Mouse (Mus musculus) limb, embryonic 15.5 days (tissue): ENCODE measurements around the gene Gm17190. TPM values are rescaled to one million over a fixed set of nuclear protein-coding genes. Genes with fewer than 3 reads are reported as not detected.
"Not testable (repeated sequence)": the region's sequence is repeated elsewhere in the genome, so short reads cannot be mapped to it uniquely, and the experiment has no call there.

Experiments used
- ATAC-seq: fragments of 200-750 bp; cut with Nextera tagmentation; 2 replicates; pipeline ENCODE4 v1.8.0; 2017; ENCODE audit warnings: low read depth, moderate TSS enrichment; ENCODE audit not compliant: insufficient number of reproducible peaks, low FRiP score, low TSS enrichment
- H3K27ac ChIP-seq: fragments of 300-500 bp; sonication (generic); 2 replicates; pipeline ENCODE4 v1.5.1; 2015; ENCODE audit warnings: moderate library complexity, mild to moderate bottlenecking, inconsistent platforms
- H3K27me3 ChIP-seq: fragments of 300-500 bp; sonication (generic); 2 replicates; pipeline ENCODE4 v1.6.1; 2015; ENCODE audit warnings: inconsistent platforms
- H3K36me3 ChIP-seq: fragments of 300-500 bp; sonication (generic); 2 replicates; pipeline ENCODE4 v1.6.1; 2015; ENCODE audit warnings: inconsistent platforms
- H3K4me1 ChIP-seq: fragments of 300-500 bp; sonication (generic); 2 replicates; pipeline ENCODE4 v1.6.1; 2015; ENCODE audit warnings: inconsistent platforms
- H3K4me2 ChIP-seq: fragments of 300-500 bp; sonication (generic); 2 replicates; pipeline ENCODE4 v1.6.1; 2015; ENCODE audit warnings: mild to moderate bottlenecking, inconsistent platforms
- H3K4me3 ChIP-seq: fragments of 300-500 bp; sonication (generic); 2 replicates; pipeline ENCODE4 v1.5.1; 2015; ENCODE audit warnings: mild to moderate bottlenecking, inconsistent platforms
- H3K9ac ChIP-seq: fragments of 300-500 bp; sonication (generic); 2 replicates; pipeline ENCODE4 v1.6.1; 2015; ENCODE audit warnings: inconsistent platforms
- H3K9me3 ChIP-seq: fragments of 300-500 bp; sonication (generic); 2 replicates; pipeline ENCODE4 v1.6.1; 2016; ENCODE audit warnings: inconsistent platforms
- WGBS: fragments of 180-500 bp; shearing (Covaris S2); methylation state at CpG from one replicate; pipeline ENCODE4 v1.1.7; 2015; 5-methylcytosine and 5-hydroxymethylcytosine counted together
- polyA plus RNA-seq: library from polyadenylated mRNA; unstranded; fragments of >200 nt; fragmentation: Nextera tagmentation; extraction: Ambion mirVana; gene quantifications from 2 replicates; pipeline ENCODE4 v1.2.1, GENCODE M21; 2015

The Gm17190 gene
- polyA plus RNA-seq = not detected in 2 replicates

- WGBS = 72% methylated on average over 1 of the region's 1 CpGs
- not testable (repeated sequence) for ATAC-seq, H3K27ac ChIP-seq
These were observed at the start of gene Gm17190 for GRCm38 (mm10) chr13:96081754-96082153. Gene Gm17190 (plus strand): TSS chr13:96082054.

GRCm38 (mm10) chr13:96039536-96039935 is 42.3 kb upstream of the Gm17190 start:
- Histone ChIP-seq H3K9ac (no peak overlapping the region), H3K4me2 (no peak overlapping the region)

More at GRCm38 (mm10) chr13:96081754-96082153, at the start of gene Gm17190:
- not testable (repeated sequence) for H3K4me3 ChIP-seq, H3K27me3 ChIP-seq, H3K9ac ChIP-seq, H3K9me3 ChIP-seq, H3K4me2 ChIP-seq, H3K36me3 ChIP-seq, H3K4me1 ChIP-seq

GRCm38 (mm10) chr13:96040275-96041042 is 41.4 kb upstream of the Gm17190 start:
- WGBS = 74% methylated on average over 11 of the region's 11 CpGs
- ATAC-seq = no peak

More at GRCm38 (mm10) chr13:96039536-96039935, 42.3 kb upstream of the Gm17190 start:
- no peak overlapping the region for H3K27ac ChIP-seq
- H3K9me3 ChIP-seq = no peaks in the 10 kb centered on the region
- H3K36me3 ChIP-seq = no peaks in the 10 kb centered on the region
- H3K4me3 ChIP-seq = no peak overlapping the region
- no peak for ATAC-seq
- WGBS = 52% methylated on average over 1 of the region's 1 CpGs
- H3K4me1 ChIP-seq = no peaks in the 10 kb centered on the region
- H3K27me3 ChIP-seq = no peaks in the 10 kb centered on the region

GRCm38 (mm10) chr13:96045396-96045795 is 36.5 kb upstream of the Gm17190 start:
- Histone ChIP-seq H3K36me3 (no peaks in the 10 kb centered on the region), H3K27me3 (no peaks in the 10 kb centered on the region), H3K4me2 (no peak overlapping the region), H3K4me3 (no peak overlapping the region), H3K4me1 (no peaks in the 10 kb centered on the region), H3K27ac (no peak overlapping the region), H3K9ac (no peak overlapping the region), H3K9me3 (no peaks in the 10 kb centered on the region)
- WGBS = 65% methylated on average over 5 of the region's 5 CpGs
- ATAC-seq = no peak

More at GRCm38 (mm10) chr13:96040275-96041042, 41.4 kb upstream of the Gm17190 start:
- H3K36me3 ChIP-seq = no peaks in the 10 kb centered on the region
- no peak overlapping the region for H3K4me2 ChIP-seq
- H3K9me3 ChIP-seq = no peaks in the 10 kb centered on the region
- H3K4me3 ChIP-seq = no peak overlapping the region
- no peak overlapping the region for H3K27ac ChIP-seq
- H3K4me1 ChIP-seq = no peaks in the 10 kb centered on the region
- no peaks in the 10 kb centered on the region for H3K27me3 ChIP-seq
- H3K9ac ChIP-seq = no peak overlapping the region

- no peak overlapping the region for H3K4me2 ChIP-seq
- no peaks in the 10 kb centered on the region for H3K9me3 ChIP-seq
- H3K4me3 ChIP-seq = no peak overlapping the region
- no peak overlapping the region for H3K27ac ChIP-seq
- 85% methylated on average over 3 of the region's 3 CpGs for WGBS
- H3K9ac ChIP-seq = no peak overlapping the region
- no peak for ATAC-seq
- H3K4me1 ChIP-seq = no peaks in the 10 kb centered on the region
- no peaks in the 10 kb centered on the region for H3K36me3 ChIP-seq
- H3K27me3 ChIP-seq = no peaks in the 10 kb centered on the region
These were observed 29.1 kb upstream of the Gm17190 start for GRCm38 (mm10) chr13:96052755-96053154.

GRCm38 (mm10) chr13:96073555-96073954 is 8.3 kb upstream of the Gm17190 start:
- Histone ChIP-seq H3K9ac (no peak overlapping the region), H3K4me1 (no peaks in the 10 kb centered on the region), H3K4me3 (no peak overlapping the region), H3K9me3 (no peaks in the 10 kb centered on the region), H3K27ac (no peak overlapping the region), H3K4me2 (no peak overlapping the region), H3K36me3 (no peaks in the 10 kb centered on the region), H3K27me3 (no peaks in the 10 kb centered on the region)
- 47% methylated on average over 8 of the region's 8 CpGs for WGBS
- no peak for ATAC-seq

- H3K4me3 ChIP-seq, ATAC-seq, H3K36me3 ChIP-seq, H3K9ac ChIP-seq, H3K9me3 ChIP-seq, H3K4me2 ChIP-seq, H3K4me1 ChIP-seq, H3K27me3 ChIP-seq, H3K27ac ChIP-seq: not testable (repeated sequence)
- WGBS = 82% methylated on average over 3 of the region's 3 CpGs
These were observed 578 bp upstream of the Gm17190 start, which contains the start of gene Gm20075 for GRCm38 (mm10) chr13:96081276-96081675. Gene Gm20075 (minus strand): TSS chr13:96081376.

- Histone ChIP-seq H3K27ac (no peak overlapping the region), H3K9ac (no peak overlapping the region), H3K27me3 (no peaks in the 10 kb centered on the region), H3K9me3 (no peaks in the 10 kb centered on the region), H3K4me3 (no peak overlapping the region), H3K36me3 (no peaks in the 10 kb centered on the region), H3K4me2 (no peak overlapping the region), H3K4me1 (no peaks in the 10 kb centered on the region)
- ATAC-seq = no peak
- 86% methylated on average over 7 of the region's 7 CpGs for WGBS
These were observed 3.9 kb downstream of the Gm17190 start for GRCm38 (mm10) chr13:96085581-96086302.

- H3K9me3 ChIP-seq = no peaks in the 10 kb centered on the region
- no peaks in the 10 kb centered on the region for H3K4me1 ChIP-seq
- no peak for ATAC-seq
- no peak overlapping the region for H3K9ac ChIP-seq
- H3K4me2 ChIP-seq = no peak overlapping the region
- no peaks in the 10 kb centered on the region for H3K36me3 ChIP-seq
- 75% methylated on average over 4 of the region's 4 CpGs for WGBS
- no peak overlapping the region for H3K4me3 ChIP-seq
- no peaks in the 10 kb centered on the region for H3K27me3 ChIP-seq
- no peak overlapping the region for H3K27ac ChIP-seq
These were observed 9.1 kb downstream of the Gm17190 start for GRCm38 (mm10) chr13:96090929-96091328.

- H3K27me3 ChIP-seq = no peaks in the 10 kb centered on the region
- H3K9ac ChIP-seq = no peak overlapping the region
- H3K4me3 ChIP-seq = no peak overlapping the region
- 65% methylated on average over 4 of the region's 4 CpGs for whole genome bisulfite sequencing
- H3K4me1 ChIP-seq = no peaks in the 10 kb centered on the region
- H3K27ac ChIP-seq = no peak overlapping the region
- no peak for ATAC-seq
- H3K9me3 ChIP-seq = no peaks in the 10 kb centered on the region
- H3K4me2 ChIP-seq = no peak overlapping the region
- H3K36me3 ChIP-seq = no peaks in the 10 kb centered on the region
These were observed 24.5 kb downstream of the Gm17190 start for GRCm38 (mm10) chr13:96106367-96106766.

- Histone ChIP-seq H3K27me3 (no peaks in the 10 kb centered on the region), H3K4me1 (no peaks in the 10 kb centered on the region), H3K4me3 (no peak overlapping the region), H3K27ac (no peak overlapping the region), H3K4me2 (no peak overlapping the region), H3K9ac (no peak overlapping the region), H3K9me3 (no peaks in the 10 kb centered on the region), H3K36me3 (no peaks in the 10 kb centered on the region)
- no peak for ATAC-seq
- 87% methylated on average over 3 of the region's 3 CpGs for whole genome bisulfite sequencing
These were observed 28.9 kb downstream of the Gm17190 start for GRCm38 (mm10) chr13:96110767-96111166.

- Histone ChIP-seq H3K27ac (no peak overlapping the region), H3K4me3 (no peak overlapping the region), H3K36me3 (no peaks in the 10 kb centered on the region), H3K4me1 (no peaks in the 10 kb centered on the region), H3K9ac (no peak overlapping the region), H3K27me3 (no peaks in the 10 kb centered on the region), H3K9me3 (no peaks in the 10 kb centered on the region), H3K4me2 (no peak overlapping the region)
- no peak for ATAC-seq
- 73% methylated on average over 2 of the region's 2 CpGs for WGBS
These were observed 30.9 kb downstream of the Gm17190 start for GRCm38 (mm10) chr13:96112711-96113110.
